22 mouse cellular contexts compared by ENCODE assay signal in the genomic region with DNA sequence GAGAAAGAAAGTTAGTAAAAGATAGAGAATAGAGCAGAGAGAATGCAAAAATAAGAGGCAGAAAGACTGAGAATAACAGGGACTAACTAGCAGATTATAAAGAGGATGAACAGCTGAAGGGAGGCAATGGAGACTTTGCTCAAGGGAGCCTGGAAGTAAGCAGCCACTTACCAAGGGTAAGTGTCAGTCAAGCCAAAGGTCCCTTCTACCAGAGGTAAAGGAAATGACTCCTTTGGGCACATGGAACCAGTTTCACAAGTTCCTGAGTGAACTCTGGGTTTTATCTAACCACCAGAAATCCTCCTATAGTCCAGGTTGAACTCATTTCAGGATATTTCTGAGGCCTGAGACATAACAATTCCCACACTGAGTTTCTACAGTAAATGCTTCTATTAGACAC. TPM values are rescaled to one million over a fixed set of nuclear protein-coding genes. Genes with fewer than 3 reads are reported as not detected.
DNase-seq lines count a peak whose midpoint lies in the region; ATAC-seq and TF ChIP-seq lines count a peak whose summit lies in the region.
"Had no signal": no experiment of that assay in that cellular context is flagged by ENCODE, and none has a peak within 500 bp of the region (broad histone marks: within the 10 kb centered on the region; RNA-seq: fewer than 3 reads in every experiment).

No protein-coding gene starts in this region.

- peak overlapping the region; percentile 35; the same call in 1 of the 2 replicates for H3K27ac ChIP-seq in bone marrow macrophage, adult 2 months (ENCODE audit: insufficient read depth, low read depth, low read length)
- H3K27ac ChIP-seq in intestine, embryonic 16.5 days (ENCODE audit: low read length), result no peak overlapping the region
- peak overlapping the region; percentile 53 for H3K27ac ChIP-seq in small intestine, adult 2 months (ENCODE audit: insufficient read depth, low read depth, low read length)
- H3K27ac ChIP-seq: embryonic facial prominence, embryonic 10.5 days; embryonic facial prominence, embryonic 12.5 days; forebrain, embryonic 13.5 days; forebrain, embryonic 15.5 days had no signal

- H3K4me1 ChIP-seq in bone marrow macrophage, adult 2 months (ENCODE audit: control insufficient read depth, insufficient read depth, low read length), result peaks cover 7% of the 10 kb centered on the region
- no peaks in the 10 kb centered on the region for H3K4me1 ChIP-seq in intestine, embryonic 16.5 days (ENCODE audit: control insufficient read depth, insufficient read depth, low read length)
- peaks cover 7% of the 10 kb centered on the region; the same call in 1 of the 2 replicates for H3K4me1 ChIP-seq in small intestine, adult 2 months (ENCODE audit: control insufficient read depth, insufficient read depth, insufficient read length, low read length)
- H3K4me1 ChIP-seq: embryonic facial prominence, embryonic 10.5 days; embryonic facial prominence, embryonic 12.5 days; forebrain, embryonic 13.5 days; forebrain, embryonic 15.5 days had no signal

- peak; percentile 77 for ATAC-seq in intestine, embryonic 16.5 days
- no peak for ATAC-seq in megakaryocyte-erythroid progenitor cell, adult 5-6 weeks (replicated peaks; ENCODE audit: low FRiP score, low TSS enrichment, poor library complexity, severe bottlenecking)
- ATAC-seq: forebrain, embryonic 13.5 days; forebrain, embryonic 15.5 days; forebrain, postnatal 0 days; Patski had no signal

- DNase-seq in embryo, embryonic 10.5 days (ENCODE audit: low spot score), result no peak
- DNase-seq in kidney, postnatal 10 days, result no peak
- DNase-seq: adrenal gland, adult 8-10 months; adrenal gland, postnatal 14 days; adrenal gland, postnatal 36 days; cerebellum, adult 11 months; cerebellum, adult 18-20 months; cerebellum, adult 8-10 months; cerebellum, adult 9-11 months; cerebellum, postnatal 14 days; cerebellum, postnatal 36 days; forebrain, postnatal 0 days had no signal

- no peak overlapping the region for H3K4me3 ChIP-seq in bone marrow macrophage, adult 2 months (ENCODE audit: insufficient read depth, low read length)
- no peak overlapping the region for H3K4me3 ChIP-seq in intestine, embryonic 16.5 days (ENCODE audit: low read length)
- no peak overlapping the region for H3K4me3 ChIP-seq in small intestine, adult 2 months (ENCODE audit: low read depth, low read length)
- H3K4me3 ChIP-seq: embryonic facial prominence, embryonic 10.5 days; embryonic facial prominence, embryonic 12.5 days; forebrain, embryonic 13.5 days; forebrain, embryonic 15.5 days had no signal

- no peaks in the 10 kb centered on the region for H3K9me3 ChIP-seq in intestine, embryonic 16.5 days (ENCODE audit: control insufficient read depth, low read length)
- H3K9me3 ChIP-seq: embryonic facial prominence, embryonic 10.5 days; embryonic facial prominence, embryonic 12.5 days; forebrain, embryonic 13.5 days; forebrain, embryonic 15.5 days had no signal

- TF ChIP-seq POLR2A in bone marrow macrophage, adult 2 months (IDR thresholded peaks at IDR 0.05; ENCODE audit: borderline replicate concordance, low read depth, low read length), result no peak
- no peak for TF ChIP-seq POLR2A in small intestine, adult 2 months (IDR thresholded peaks at IDR 0.05; ENCODE audit: low read depth, low read length)

- no peaks in the 10 kb centered on the region for H3K36me3 ChIP-seq in intestine, embryonic 16.5 days (ENCODE audit: control insufficient read depth, insufficient read depth, low read length)
- H3K36me3 ChIP-seq in small intestine, adult 2 months (ENCODE audit: control insufficient read depth, insufficient read depth, low read length), result no peaks in the 10 kb centered on the region
- H3K36me3 ChIP-seq: embryonic facial prominence, embryonic 10.5 days; embryonic facial prominence, embryonic 12.5 days; forebrain, embryonic 15.5 days had no signal

- H3K27me3 ChIP-seq in intestine, embryonic 16.5 days (replicated peaks; ENCODE audit: control insufficient read depth, insufficient read depth, low read length), result no peaks in the 10 kb centered on the region
- H3K27me3 ChIP-seq in small intestine, adult 2 months (ENCODE audit: control insufficient read depth, insufficient read depth, low read length), result no peaks in the 10 kb centered on the region
- H3K27me3 ChIP-seq: embryonic facial prominence, embryonic 12.5 days; forebrain, embryonic 13.5 days; forebrain, embryonic 15.5 days; Patski had no signal

- no peak overlapping the region for H3K9ac ChIP-seq in intestine, embryonic 16.5 days (ENCODE audit: low read depth, low read length)
- H3K9ac ChIP-seq: embryonic facial prominence, embryonic 12.5 days; forebrain, embryonic 13.5 days; forebrain, embryonic 15.5 days; forebrain, postnatal 0 days had no signal

- H3K4me2 ChIP-seq in intestine, embryonic 16.5 days (ENCODE audit: low read depth, low read length), result no peak overlapping the region
- H3K4me2 ChIP-seq: embryonic facial prominence, embryonic 12.5 days; forebrain, embryonic 13.5 days; forebrain, embryonic 15.5 days had no signal

- no peak for TF ChIP-seq CTCF in bone marrow macrophage, adult 2 months (IDR thresholded peaks at IDR 0.05; ENCODE audit: low read depth, low read length)
- TF ChIP-seq CTCF in small intestine, adult 2 months (IDR thresholded peaks at IDR 0.05; ENCODE audit: extremely low read depth, insufficient read length, insufficient replicate concordance, low read depth, low read length), result no peak

RNA-seq across cellular contexts. Expression of gene Cth, which starts 47.0 kb away (rescaled TPM):
- not detected in 2 replicates for polyA plus RNA-seq in bone marrow macrophage, adult 2 months (2012; ENCODE audit: insufficient read depth, insufficient read length, missing spikeins)
- polyA plus RNA-seq in intestine, embryonic 16.5 days (2015; fragmentation: Nextera tagmentation; extraction: Ambion mirVana), result 70.8 and 74.7 TPM in 2 replicates
- polyA plus RNA-seq in small intestine, adult 2 months (2012; rRNA removed), result 9.9 and 15.2 TPM in 2 replicates
- 0.57 and 4.1 TPM in 2 replicates for total RNA-seq in megakaryocyte-erythroid progenitor cell, adult 5-6 weeks (2014; fragmentation: Nextera tagmentation)
- total RNA-seq in megakaryocyte-erythroid progenitor cell, adult 5-6 weeks (2017), result 1.5 TPM in 1 of 2 replicates, not detected in the other
- total RNA-seq: common myeloid progenitor, adult 5-6 weeks had no signal
